Mouse (Mus musculus): ENCODE results near the gene Olfr73.
"Not testable (repeated sequence)": the region's sequence is repeated elsewhere in the genome, so short reads cannot be mapped to it uniquely, and the experiment has no call there.

Gene Olfr73

GRCm38 (mm10) chr2:88037599-88037998 lies at the start of gene Olfr73:
Gene Olfr73 (minus strand): TSS chr2:88037699.
- DNase-seq: no peak

GRCm38 (mm10) chr2:88071730-88072129 lies 34.2 kb upstream of the Olfr73 start, which contains the start of gene Olfr1163:
Gene Olfr1163 (minus strand): TSS chr2:88071830.
- no peak for DNase-seq

DNA sequence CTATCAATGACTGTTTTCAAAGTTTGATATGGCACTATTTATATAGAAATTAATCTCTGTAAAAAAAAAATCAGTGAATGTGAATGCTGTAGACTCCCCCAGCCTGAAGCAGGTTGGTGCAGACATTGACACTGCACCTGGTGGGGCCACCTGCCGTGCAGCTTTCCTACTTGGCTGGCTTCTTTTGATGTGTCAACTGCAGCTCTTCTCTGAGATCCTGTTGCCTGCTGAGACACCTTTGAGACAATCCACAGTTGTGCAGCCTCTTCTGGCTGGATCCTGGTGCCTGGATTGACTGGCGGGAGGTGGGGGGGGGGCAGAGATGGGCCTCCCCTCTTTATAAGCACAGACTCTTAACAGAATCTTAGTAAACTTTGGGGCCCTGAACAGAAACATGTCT lies 26.1 kb upstream of the Olfr73 start:
- DNase-seq: no peak

- no peak for DNase-seq
Measured at GRCm38 (mm10) chr2:88051029-88051428, 13.5 kb upstream of the Olfr73 start, which contains the start of gene Olfr1162. Gene Olfr1162 (minus strand): TSS chr2:88051129.

GRCm38 (mm10) chr2:88022474-88022873 lies 15.0 kb downstream of the Olfr73 start, which contains the start of gene Olfr1161:
Gene Olfr1161 (plus strand): TSS chr2:88022774.
- DNase-seq: not testable (repeated sequence)

DNA sequence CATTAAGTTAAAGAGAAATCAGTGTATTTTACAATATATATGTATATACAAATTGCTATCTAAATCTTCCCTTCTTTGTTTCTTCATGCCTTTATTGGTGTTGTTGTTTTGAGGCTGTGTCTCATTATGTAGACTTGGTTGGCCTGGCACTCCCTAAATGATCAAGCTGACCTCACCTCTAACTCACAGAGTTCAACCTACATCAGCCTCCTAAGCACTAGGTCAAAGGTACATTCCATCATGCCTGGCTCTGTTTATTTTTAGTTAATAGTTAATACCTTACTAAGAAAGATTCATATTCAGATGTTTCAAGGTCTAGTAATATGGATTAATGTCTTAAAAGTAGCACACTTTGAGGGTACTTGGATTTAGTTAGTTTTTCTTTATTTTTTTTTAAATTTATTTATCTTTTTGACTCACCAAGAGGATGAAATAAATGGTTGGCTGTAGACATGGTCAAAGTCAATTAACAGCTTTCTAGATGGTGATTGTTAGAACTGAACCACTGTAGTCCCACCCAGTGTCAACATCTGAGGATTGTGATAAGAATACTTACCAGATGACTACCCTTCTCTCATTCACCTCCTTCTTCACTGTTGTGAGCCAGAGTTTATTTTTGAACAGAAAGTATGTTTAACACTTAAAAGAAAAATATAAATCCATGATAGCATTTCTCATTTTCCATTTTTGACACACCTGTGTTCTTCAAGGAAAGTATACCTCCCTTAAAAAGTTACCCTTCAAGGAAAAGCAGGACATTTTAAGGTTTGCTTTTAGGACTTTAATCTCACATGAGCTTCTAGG lies 29.8 kb downstream of the Olfr73 start, which contains the start of gene Olfr1160:
Olfr1160 (minus strand) TSS at position 754 of the 804 bp plus-strand sequence.
- peak; percentile 3 for DNase-seq

DNA sequence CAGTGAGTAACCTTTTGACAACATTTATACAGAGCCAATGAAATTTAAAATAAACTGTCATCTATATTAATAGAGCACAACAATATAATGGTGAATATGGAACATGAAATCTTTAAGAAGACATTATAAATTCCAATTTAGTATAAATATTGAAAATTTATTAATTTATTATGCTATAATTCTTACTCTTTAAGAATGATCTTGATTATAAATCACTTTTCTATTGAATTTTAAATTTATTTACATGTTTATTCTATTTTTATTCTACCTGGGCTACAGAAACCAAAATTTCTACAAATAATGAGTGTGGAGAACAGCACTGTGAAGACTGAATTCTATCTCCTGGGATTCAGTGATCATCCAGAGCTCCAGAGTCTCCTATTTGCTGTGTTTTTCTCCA lies 47.7 kb downstream of the Olfr73 start, which contains the start of gene Olfr1158:
Olfr1158 (plus strand) TSS at position 301 of the 400 bp plus-strand sequence.
- no peak for DNase-seq
